Mouse (Mus musculus) limb, embryonic 10.5 days (tissue): Measurements from ENCODE around the gene Haus7. TPM values are rescaled to one million over a fixed set of nuclear protein-coding genes. Genes with fewer than 3 reads are reported as not detected.

ENCODE experiments used
- polyA plus RNA-seq: library from polyadenylated mRNA; unstranded; fragments of >200 nt; fragmentation: Nextera tagmentation; extraction: Ambion mirVana; gene quantifications from 2 replicates; pipeline ENCODE4 v1.2.1, GENCODE M21; 2016

Gene Haus7
- polyA plus RNA-seq, 1 experiment from 2014 or later, result 98.4 TPM

Other genes starting within 250 kb of the Haus7 start
- gene Xlr4b, start 244.7 kb downstream of the Haus7 start, polyA plus RNA-seq, result 0.18 and 1.0 TPM in 2 replicates
- gene F8a, start 230.8 kb downstream of the Haus7 start, polyA plus RNA-seq, result 6.4 and 8.2 TPM in 2 replicates
- gene Xlr4c, start 215.9 kb downstream of the Haus7 start, polyA plus RNA-seq, result 0.49 TPM in 1 of 2 replicates, not detected in the other
- 0.16 and 0.26 TPM in 2 replicates for gene Xlr3c, start 193.7 kb downstream of the Haus7 start, polyA plus RNA-seq
- not detected in 2 replicates for gene Xlr5a, start 166.1 kb downstream of the Haus7 start, polyA plus RNA-seq
- not detected in 2 replicates for gene Xlr5c, start 166.1 kb downstream of the Haus7 start, polyA plus RNA-seq
- not detected in 2 replicates for gene Gm45015, start 122.2 kb downstream of the Haus7 start, polyA plus RNA-seq
- gene Zfp275, start 116.4 kb downstream of the Haus7 start, polyA plus RNA-seq, result 19.9 and 22.6 TPM in 2 replicates
- gene Gm18336, start 60.3 kb downstream of the Haus7 start, polyA plus RNA-seq, result not detected in 2 replicates
- gene Zfp92, start 47.9 kb downstream of the Haus7 start, polyA plus RNA-seq, result 0.08 and 0.24 TPM in 2 replicates
- gene Trex2, start 23.7 kb downstream of the Haus7 start, polyA plus RNA-seq, result not detected in 2 replicates
- 7.9 and 11.5 TPM in 2 replicates for gene Bgn, start 24.6 kb upstream of the Haus7 start, polyA plus RNA-seq
- gene Atp2b3, start 44.0 kb upstream of the Haus7 start, polyA plus RNA-seq, result 0.05 and 0.06 TPM in 2 replicates
- 113 and 153 TPM in 2 replicates for gene Dusp9, start 180.4 kb upstream of the Haus7 start, polyA plus RNA-seq
- 3.7 and 7.7 TPM in 2 replicates for gene Pnck, start 201.1 kb upstream of the Haus7 start, polyA plus RNA-seq
- gene Slc6a8, start 214.1 kb upstream of the Haus7 start, polyA plus RNA-seq, result 4.4 and 6.1 TPM in 2 replicates